Mouse (Mus musculus) MEL (cell line): ENCODE data around the gene Olfr1366. TPM values are rescaled to one million over a fixed set of nuclear protein-coding genes. Genes with fewer than 3 reads are reported as not detected.
A peak's percentile ranks its signal among the peaks of the same experiment; 100 is the strongest.

Experiments
- DNase-seq: peaks from one replicate; pipeline ENCODE4 v3.0.0; 2011; ENCODE audit warnings: low read depth, low spot score
- H3K27ac ChIP-seq: 2 replicates; pipeline ENCODE4 v1.5.1; 2012; ENCODE audit warnings: low read depth, mild to moderate bottlenecking, control low read depth, low read length, moderate library complexity; ENCODE audit not compliant: control insufficient read depth
- H3K27me3 ChIP-seq, 2 experiments: fragments of 150-350 bp in 1 of 2; sonication (generic) in 1 of 2; 2 replicates each; pipeline ENCODE4 v1.6.1; 2012; ENCODE audit warnings: low read length in 2 of 2, mild to moderate bottlenecking in 2 of 2, improper control_type of control experiment in 1 of 2, moderate library complexity in 1 of 2; ENCODE audit not compliant: insufficient read depth in 2 of 2, control insufficient read depth in 1 of 2
- H3K36me3 ChIP-seq, 2 experiments: 2 replicates each; pipeline ENCODE4 v1.6.1; 2012 to 2014; ENCODE audit warnings: low read length in 2 of 2, improper control_type of control experiment in 1 of 2, inconsistent platforms in 1 of 2, mild to moderate bottlenecking in 1 of 2; ENCODE audit not compliant: insufficient read depth in 2 of 2, control insufficient read depth in 1 of 2
- H3K4me1 ChIP-seq, 2 experiments: fragments of 150-350 bp in 1 of 2; sonication (generic) in 1 of 2; 2 replicates each; pipeline ENCODE4 v1.6.1; 2012; ENCODE audit warnings: low read length in 2 of 2, improper control_type of control experiment in 1 of 2, mild to moderate bottlenecking in 1 of 2; ENCODE audit not compliant: insufficient read depth in 2 of 2, control insufficient read depth in 1 of 2
- H3K4me3 ChIP-seq, 2 experiments: fragments of 150-350 bp in 1 of 2; sonication (generic) in 1 of 2; 2 replicates each; pipeline ENCODE4 v1.5.1; 2012; ENCODE audit warnings: low read depth in 2 of 2, low read length in 2 of 2, mild to moderate bottlenecking in 2 of 2, moderate library complexity in 2 of 2, control low read depth in 1 of 2, improper control_type of control experiment in 1 of 2; ENCODE audit not compliant: control insufficient read depth in 1 of 2, insufficient read depth in 1 of 2
- H3K79me2 ChIP-seq: 2 replicates; pipeline ENCODE4 v1.6.1; 2012; ENCODE audit warnings: mild to moderate bottlenecking, low read length, moderate library complexity; ENCODE audit not compliant: control insufficient read depth, poor library complexity, insufficient read depth
- H3K9ac ChIP-seq: 2 replicates; pipeline ENCODE4 v1.6.1; 2012; ENCODE audit warnings: low read depth, mild to moderate bottlenecking, control low read depth, low read length, moderate library complexity; ENCODE audit not compliant: control insufficient read depth, poor library complexity, severe bottlenecking
- H3K9me3 ChIP-seq: fragments of 150-350 bp; sonication (generic); replicated peaks from 2 replicates; pipeline ENCODE4 v1.6.1; 2012; ENCODE audit warnings: mild to moderate bottlenecking, low read length, improper control_type of control experiment, moderate library complexity; ENCODE audit not compliant: insufficient read depth
- BHLHE40 ChIP-seq: IDR thresholded peaks from 2 replicates; pipeline ENCODE4 v1.6.1; 2012; ENCODE audit warnings: low read depth, mild to moderate bottlenecking, inconsistent platforms, low read length, improper control_type of control experiment, borderline replicate concordance
- TBP ChIP-seq: IDR thresholded peaks from 2 replicates; pipeline ENCODE4 v1.8.0; 2011; ENCODE audit warnings: low read depth, low read length, improper control_type of control experiment
- USF2 ChIP-seq, 2 experiments: IDR thresholded peaks; 2 replicates each; pipeline ENCODE4 v1.6.1; 2011 to 2012; ENCODE audit warnings: improper control_type of control experiment in 2 of 2, low read length in 2 of 2, borderline replicate concordance in 1 of 2, inconsistent platforms in 1 of 2, low read depth in 1 of 2, mild to moderate bottlenecking in 1 of 2; ENCODE audit not compliant: insufficient read depth in 1 of 2
- polyA plus RNA-seq, 2 experiments: library from polyadenylated mRNA; stranded (reverse) in 1 of 2; unstranded in 1 of 2; fragments of >175 nt in 1 of 2; fragments of >200 nt in 1 of 2; gene quantifications; 2 replicates each; pipeline versions ENCODE4 v1.2.1 to v1.2.4; 2012; ENCODE audit warnings: low replicate concordance in 2 of 2, low read depth in 1 of 2; ENCODE audit not compliant: insufficient read length in 2 of 2, insufficient read depth in 1 of 2, missing spikeins in 1 of 2
- total RNA-seq: library from RNA; depleted of rRNA; stranded (reverse); fragments of 300-350 nt; gene quantifications from 2 replicates; pipeline ENCODE4 v1.2.3, GENCODE M21; 2012; rRNA removed

The Olfr1366 gene
- total and polyA plus RNA-seq, 3 experiments, result 0.04 TPM; not detected in 2

DNA sequence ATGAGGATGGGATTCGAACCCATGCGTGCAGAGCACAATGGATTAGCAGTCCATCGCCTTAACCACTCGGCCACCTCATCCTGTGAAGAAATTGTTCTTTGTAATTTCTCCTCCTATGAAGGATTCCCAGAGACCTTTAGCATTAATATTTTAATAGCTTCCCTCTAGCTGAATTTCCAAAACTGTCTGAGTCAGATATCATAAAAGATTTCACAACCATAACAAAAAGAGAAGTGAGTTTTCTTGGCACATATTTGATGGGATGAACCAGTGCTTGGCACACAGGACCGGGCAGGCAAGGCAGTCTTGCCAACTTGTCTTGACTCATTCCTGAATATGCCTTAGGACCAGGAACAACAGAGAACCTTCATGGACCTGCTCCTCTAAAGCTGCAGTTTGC is 49.8 kb downstream of the Olfr1366 start:
- Histone ChIP-seq H3K27ac (no peak overlapping the region), H3K4me1 (no peaks in the 10 kb centered on the region), H3K79me2 (no peaks in the 10 kb centered on the region), H3K9ac (no peak overlapping the region), H3K36me3 (no peaks in the 10 kb centered on the region), H3K9me3 (no peaks in the 10 kb centered on the region), H3K27me3 (peaks cover 0 to 1% of the 10 kb centered on the region in 2 experiments; a peak in 2 of 4 replicates), H3K4me3 (no peak overlapping the region)
- TF ChIP-seq TBP, result peak; percentile 95
- no peak for TF ChIP-seq BHLHE40
- DNase-seq, result no peak

DNA sequence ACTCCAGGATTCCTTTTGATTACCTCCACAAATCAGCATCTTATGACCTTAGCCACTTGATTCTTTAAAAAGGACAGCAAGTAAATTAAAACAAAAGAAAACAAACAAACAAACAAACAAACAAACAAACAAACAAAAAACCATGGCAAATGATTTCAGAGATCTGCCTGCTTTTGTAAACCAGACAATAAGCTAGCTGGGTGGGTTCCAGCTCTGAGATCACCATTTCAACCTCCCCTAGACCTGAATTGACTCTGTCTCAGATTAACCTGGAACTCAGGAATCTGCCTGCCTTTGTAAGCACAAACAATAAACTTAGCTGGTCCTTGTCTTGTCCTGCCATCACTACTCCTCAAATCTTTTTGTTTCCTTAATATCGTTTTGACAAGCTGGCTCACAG is 55.7 kb downstream of the Olfr1366 start:
- no peak for DNase-seq
- Histone ChIP-seq H3K36me3 (no peaks in the 10 kb centered on the region), H3K27ac (no peak overlapping the region), H3K4me3 (no peak overlapping the region), H3K27me3 (peaks cover 0 to 1% of the 10 kb centered on the region in 2 experiments; a peak in 2 of 4 replicates), H3K9ac (no peak overlapping the region), H3K4me1 (no peaks in the 10 kb centered on the region), H3K9me3 (no peaks in the 10 kb centered on the region), H3K79me2 (no peaks in the 10 kb centered on the region)
- TF ChIP-seq USF2 (IDR thresholded peaks at IDR 0.05; ENCODE audit: borderline replicate concordance in 1 of 2, insufficient read depth in 1 of 2, low read depth in 1 of 2, low read length in 2 of 2), result no peak

Other genes starting within 250 kb of the Olfr1366 start
Only the 30 nearest of the 31 such genes appear.
- gene Gpx6, start 230.7 kb downstream of the Olfr1366 start, total RNA-seq, result not detected in 2 replicates
- not detected for gene Gpx6, start 230.7 kb downstream of the Olfr1366 start, polyA plus RNA-seq
- gene Olfr1367, start 195.9 kb downstream of the Olfr1366 start, total RNA-seq, result not detected in 2 replicates
- not detected for gene Olfr1367, start 195.9 kb downstream of the Olfr1366 start, polyA plus RNA-seq
- 9.7 and 11.1 TPM in 2 replicates for gene Zscan12, start 180.0 kb downstream of the Olfr1366 start, total RNA-seq
- 1 to 10 TPM in 1 of 2 experiments, not detected in 1; 6.8 TPM for gene Zscan12, start 180.0 kb downstream of the Olfr1366 start, polyA plus RNA-seq
- gene Zkscan3, start 140.1 kb downstream of the Olfr1366 start, total RNA-seq, result 16.9 and 17.8 TPM in 2 replicates
- 10 to 100 TPM in 1 of 2 experiments, not detected in 1; 17.1 TPM for gene Zkscan3, start 140.1 kb downstream of the Olfr1366 start, polyA plus RNA-seq
- 0.26 and 0.35 TPM in 2 replicates for gene Pgbd1, start 101.8 kb downstream of the Olfr1366 start, total RNA-seq
- under 1 TPM in 1 of 2 experiments, not detected in 1; 0.25 TPM for gene Pgbd1, start 101.8 kb downstream of the Olfr1366 start, polyA plus RNA-seq
- gene Zscan26, start 89.1 kb downstream of the Olfr1366 start, total RNA-seq, result 7.4 and 7.7 TPM in 2 replicates
- gene Zscan26, start 89.1 kb downstream of the Olfr1366 start, polyA plus RNA-seq, result 1 to 10 TPM in 1 of 2 experiments, not detected in 1; 8.0 TPM
- 0.12 TPM in 1 of 2 replicates, not detected in the other for gene Nkapl, start 74.3 kb downstream of the Olfr1366 start, total RNA-seq
- gene Nkapl, start 74.3 kb downstream of the Olfr1366 start, polyA plus RNA-seq, result under 1 TPM in 1 of 2 experiments, not detected in 1; 0.17 TPM
- not detected in 2 replicates for gene Zkscan4, start 63.9 kb downstream of the Olfr1366 start, total RNA-seq
- gene Zkscan4, start 63.9 kb downstream of the Olfr1366 start, polyA plus RNA-seq, result not detected
- gene Gm10065, start 63.4 kb downstream of the Olfr1366 start, total RNA-seq, result not detected in 2 replicates
- not detected for gene Gm10065, start 63.4 kb downstream of the Olfr1366 start, polyA plus RNA-seq
- gene AK157302, start 47.6 kb downstream of the Olfr1366 start, total RNA-seq, result 0.50 TPM in 1 of 2 replicates, not detected in the other
- gene AK157302, start 47.6 kb downstream of the Olfr1366 start, polyA plus RNA-seq, result under 1 TPM in 1 of 2 experiments, not detected in 1; 0.10 TPM
- gene Gm11273, start 41.4 kb downstream of the Olfr1366 start, total RNA-seq, result 16.4 and 32.5 TPM in 2 replicates
- 100 to 1,000 TPM in 1 of 2 experiments, not detected in 1; 306 TPM for gene Gm11273, start 41.4 kb downstream of the Olfr1366 start, polyA plus RNA-seq
- gene Zkscan8, start 11.7 kb downstream of the Olfr1366 start, total RNA-seq, result 3.2 and 3.9 TPM in 2 replicates
- 1 to 10 TPM in 1 of 2 experiments, not detected in 1; 3.4 TPM for gene Zkscan8, start 11.7 kb downstream of the Olfr1366 start, polyA plus RNA-seq
- gene Olfr1535, start 17.1 kb upstream of the Olfr1366 start, total RNA-seq, result not detected in 2 replicates
- not detected for gene Olfr1535, start 17.1 kb upstream of the Olfr1366 start, polyA plus RNA-seq
- gene Olfr1364, start 39.0 kb upstream of the Olfr1366 start, total RNA-seq, result not detected in 2 replicates
- gene Olfr1364, start 39.0 kb upstream of the Olfr1366 start, polyA plus RNA-seq, result not detected
- gene Olfr1362, start 71.2 kb upstream of the Olfr1366 start, total RNA-seq, result not detected in 2 replicates
- not detected for gene Olfr1362, start 71.2 kb upstream of the Olfr1366 start, polyA plus RNA-seq
- gene Olfr11, start 99.7 kb upstream of the Olfr1366 start, total RNA-seq, result 0.10 and 0.12 TPM in 2 replicates
- under 1 TPM in 1 of 2 experiments, not detected in 1; 0.19 TPM for gene Olfr11, start 99.7 kb upstream of the Olfr1366 start, polyA plus RNA-seq
- not detected in 2 replicates for gene Olfr1361, start 120.6 kb upstream of the Olfr1366 start, total RNA-seq
- gene Olfr1361, start 120.6 kb upstream of the Olfr1366 start, polyA plus RNA-seq, result not detected
- not detected in 2 replicates for gene Olfr1360, start 134.6 kb upstream of the Olfr1366 start, total RNA-seq
- gene Olfr1360, start 134.6 kb upstream of the Olfr1366 start, polyA plus RNA-seq, result not detected
- not detected in 2 replicates for gene Olfr1359, start 155.3 kb upstream of the Olfr1366 start, total RNA-seq
- gene Olfr1359, start 155.3 kb upstream of the Olfr1366 start, polyA plus RNA-seq, result not detected
- gene Hist1h2bl, start 173.3 kb upstream of the Olfr1366 start, total RNA-seq, result 2,215 and 3,073 TPM in 2 replicates
- gene Hist1h2bl, start 173.3 kb upstream of the Olfr1366 start, polyA plus RNA-seq, result 1 to 10 TPM in 1 of 2 experiments, not detected in 1; 6.7 TPM
- gene Hist1h2ai, start 173.6 kb upstream of the Olfr1366 start, total RNA-seq, result 1,435 and 1,802 TPM in 2 replicates
- 1 to 10 TPM in 1 of 2 experiments, not detected in 1; 8.2 TPM for gene Hist1h2ai, start 173.6 kb upstream of the Olfr1366 start, polyA plus RNA-seq
- 3,336 and 3,710 TPM in 2 replicates for gene Hist1h3h, start 174.9 kb upstream of the Olfr1366 start, total RNA-seq
- gene Hist1h3h, start 174.9 kb upstream of the Olfr1366 start, polyA plus RNA-seq, result 10 to 100 TPM in 1 of 2 experiments, not detected in 1; 18.4 TPM
- gene Hist1h2bm, start 179.2 kb upstream of the Olfr1366 start, total RNA-seq, result 1,196 and 2,041 TPM in 2 replicates
- 1 to 10 TPM in 1 of 2 experiments, not detected in 1; 1.7 TPM for gene Hist1h2bm, start 179.2 kb upstream of the Olfr1366 start, polyA plus RNA-seq
- 947 and 1,094 TPM in 2 replicates for gene Hist1h4j, start 192.3 kb upstream of the Olfr1366 start, total RNA-seq
- gene Hist1h4j, start 192.3 kb upstream of the Olfr1366 start, polyA plus RNA-seq, result 1 to 10 TPM in 1 of 2 experiments, not detected in 1; 2.7 TPM
- gene Hist1h4k, start 207.7 kb upstream of the Olfr1366 start, total RNA-seq, result 3,283 and 3,531 TPM in 2 replicates
- 10 to 100 TPM in 1 of 2 experiments, not detected in 1; 19.1 TPM for gene Hist1h4k, start 207.7 kb upstream of the Olfr1366 start, polyA plus RNA-seq
- 1,127 and 1,310 TPM in 2 replicates for gene Hist1h2ak, start 211.0 kb upstream of the Olfr1366 start, total RNA-seq
- gene Hist1h2ak, start 211.0 kb upstream of the Olfr1366 start, polyA plus RNA-seq, result 10 to 100 TPM in 1 of 2 experiments, not detected in 1; 10.6 TPM
- gene Hist1h2bn, start 211.3 kb upstream of the Olfr1366 start, total RNA-seq, result 1,714 and 2,074 TPM in 2 replicates
- gene Hist1h2bn, start 211.3 kb upstream of the Olfr1366 start, polyA plus RNA-seq, result 1 to 10 TPM in 1 of 2 experiments, not detected in 1; 5.6 TPM
- 1,140 and 1,462 TPM in 2 replicates for gene Hist1h1b, start 237.8 kb upstream of the Olfr1366 start, total RNA-seq
- 1 to 10 TPM in 1 of 2 experiments, not detected in 1; 2.9 TPM for gene Hist1h1b, start 237.8 kb upstream of the Olfr1366 start, polyA plus RNA-seq
- gene Hist1h3i, start 240.6 kb upstream of the Olfr1366 start, total RNA-seq, result 1,321 and 1,539 TPM in 2 replicates
- 10 to 100 TPM in 1 of 2 experiments, not detected in 1; 18.1 TPM for gene Hist1h3i, start 240.6 kb upstream of the Olfr1366 start, polyA plus RNA-seq
- gene Hist1h2an, start 244.4 kb upstream of the Olfr1366 start, total RNA-seq, result 1,204 and 1,752 TPM in 2 replicates
- gene Hist1h2an, start 244.4 kb upstream of the Olfr1366 start, polyA plus RNA-seq, result 1,000 to 10,000 TPM in 1 of 2 experiments, 1 to 10 TPM in 1; 8.6 to 1,740 TPM